ENCODE assay signal across 18 mouse cellular contexts in genomic region chr10:90271321-90271720, GRCm38 (mm10).
"Had no signal": no experiment of that assay in that cellular context is flagged by ENCODE, and none has a peak within 500 bp of the region (broad histone marks: within the 10 kb centered on the region; RNA-seq: fewer than 3 reads in every experiment).

No protein-coding gene starts in this region.

- ATAC-seq: midbrain, embryonic 15.5 days had no signal

- DNase-seq: kidney, adult 18-20 months; kidney, adult 9 months; kidney, postnatal 14 days; kidney, postnatal 4 days; layer of hippocampus, postnatal 36 days; liver, embryonic 13.5 days; lung, adult 2 months; lung, postnatal 14 days; lung, postnatal 4 days; right cerebral cortex, adult 18-20 months; right cerebral cortex, postnatal 14 days; right cerebral cortex, postnatal 4 days; thymus, postnatal 25 days had no signal

- H3K4me3 ChIP-seq: left cerebral cortex, adult 2 months; liver, embryonic 13.5 days; midbrain, embryonic 12.5 days; midbrain, embryonic 15.5 days; neural tube, embryonic 12.5 days had no signal

- H3K27ac ChIP-seq: left cerebral cortex, adult 2 months; liver, embryonic 13.5 days; midbrain, embryonic 12.5 days; midbrain, embryonic 15.5 days; neural tube, embryonic 12.5 days; stomach, postnatal 0 days had no signal

- H3K9me3 ChIP-seq: liver, embryonic 13.5 days; midbrain, embryonic 12.5 days; midbrain, embryonic 15.5 days; neural tube, embryonic 12.5 days had no signal

- H3K36me3 ChIP-seq: liver, embryonic 13.5 days; midbrain, embryonic 12.5 days; midbrain, embryonic 15.5 days; neural tube, embryonic 12.5 days had no signal

- H3K9ac ChIP-seq: liver, embryonic 13.5 days; midbrain, embryonic 12.5 days; midbrain, embryonic 15.5 days; neural tube, embryonic 12.5 days had no signal

- H3K4me1 ChIP-seq: liver, embryonic 13.5 days; midbrain, embryonic 12.5 days; neural tube, embryonic 12.5 days had no signal

- H3K27me3 ChIP-seq: liver, embryonic 13.5 days; midbrain, embryonic 12.5 days; midbrain, embryonic 15.5 days; neural tube, embryonic 12.5 days had no signal

- H3K4me2 ChIP-seq: liver, embryonic 13.5 days; midbrain, embryonic 12.5 days; midbrain, embryonic 15.5 days; neural tube, embryonic 12.5 days had no signal
